Mouse (Mus musculus): ENCODE measurements around the gene Kbtbd2. TPM values are rescaled to one million over a fixed set of nuclear protein-coding genes. Genes with fewer than 3 reads are reported as not detected.

The Kbtbd2 gene
- polyA plus RNA-seq (2012; fragmentation: generic; extraction: Trizol): 11.6 TPM

GRCm38 (mm10) chr6:56797311-56798151, at the start of gene Kbtbd2:
Kbtbd2 (minus strand) TSS chr6:56797813.
- Histone ChIP-seq H3K36me3 (ENCODE audit: control insufficient read depth, insufficient read depth) (no peaks in the 10 kb centered on the region), H3K79me2 (ENCODE audit: control insufficient read depth, insufficient read depth) (peaks cover 44% of the 10 kb centered on the region), H3ac (ENCODE audit: control insufficient read depth, insufficient read length) (peak within 1 kb of the TSS; percentile 82), H3K27me3 (ENCODE audit: control insufficient read depth, insufficient read depth, insufficient read length) (no peaks in the 10 kb centered on the region), H3K4me2 (ENCODE audit: low read depth) (peak within 1 kb of the TSS; percentile 81), H3K4me3 (peak within 1 kb of the TSS; percentile 56)
- no peak for TF ChIP-seq E2F4 (IDR thresholded peaks at IDR 0.05; ENCODE audit: insufficient read depth)
- TF ChIP-seq POLR2AphosphoS2 (IDR thresholded peaks at IDR 0.05; ENCODE audit: insufficient read length, low read depth): peak; percentile 75
- TF ChIP-seq MYOD1 (IDR thresholded peaks at IDR 0.05; ENCODE audit: control insufficient read depth in 1 of 3, insufficient read length in 2 of 3, low read depth in 2 of 3): peak in 1 of 3 experiments; percentile 27
- TF ChIP-seq CEBPB (IDR thresholded peaks at IDR 0.05; ENCODE audit: insufficient read depth, poor library complexity, severe bottlenecking): no peak
- TF ChIP-seq POLR2A (IDR thresholded peaks at IDR 0.05; ENCODE audit: insufficient read length, low read depth): peak; percentile 42

GRCm38 (mm10) chr6:56844365-56844764, 46.8 kb upstream of the Kbtbd2 start:
- Histone ChIP-seq H3K36me3 (ENCODE audit: control insufficient read depth, insufficient read depth) (peaks cover 9% of the 10 kb centered on the region), H3K79me2 (ENCODE audit: control insufficient read depth, insufficient read depth) (no peaks in the 10 kb centered on the region), H3K4me3 (no peak overlapping the region), H3ac (ENCODE audit: control insufficient read depth, insufficient read length) (no peak overlapping the region), H3K4me2 (ENCODE audit: low read depth) (no peak overlapping the region), H3K27me3 (ENCODE audit: control insufficient read depth, insufficient read depth, insufficient read length) (no peaks in the 10 kb centered on the region)
- TF ChIP-seq REST (IDR thresholded peaks at IDR 0.05; ENCODE audit: insufficient read depth, insufficient read length): no peak
- no peak for TF ChIP-seq SRF (IDR thresholded peaks at IDR 0.05; ENCODE audit: control insufficient read depth, insufficient read length, low read depth)
- TF ChIP-seq MAX (IDR thresholded peaks at IDR 0.05; ENCODE audit: low read depth): no peak
- TF ChIP-seq TCF12 (IDR thresholded peaks at IDR 0.05; ENCODE audit: insufficient read depth, poor library complexity, severe bottlenecking): no peak
- TF ChIP-seq POLR2AphosphoS2 (IDR thresholded peaks at IDR 0.05; ENCODE audit: insufficient read length, low read depth): no peak
- TF ChIP-seq USF1 (IDR thresholded peaks at IDR 0.05; ENCODE audit: low read depth): no peak
- TF ChIP-seq E2F4 (IDR thresholded peaks at IDR 0.05; ENCODE audit: insufficient read depth): no peak
- no peak for TF ChIP-seq TCF3 (IDR thresholded peaks at IDR 0.05; ENCODE audit: insufficient read length, low read depth)
- TF ChIP-seq POLR2A (IDR thresholded peaks at IDR 0.05; ENCODE audit: insufficient read length, low read depth): no peak
- TF ChIP-seq CEBPB (IDR thresholded peaks at IDR 0.05; ENCODE audit: insufficient read depth, poor library complexity, severe bottlenecking): no peak
- TF ChIP-seq MYOD1 (IDR thresholded peaks at IDR 0.05; ENCODE audit: control insufficient read depth in 1 of 3, insufficient read length in 2 of 3, low read depth in 2 of 3): no peak
- no peak for TF ChIP-seq MYOG (IDR thresholded peaks at IDR 0.05; ENCODE audit: control insufficient read depth in 1 of 3, insufficient read depth in 1 of 3, insufficient read length in 2 of 3, low read depth in 2 of 3)

- H3K4me3 ChIP-seq: no peak overlapping the region
- H3K79me2 ChIP-seq (ENCODE audit: control insufficient read depth, insufficient read depth): no peaks in the 10 kb centered on the region
- TF ChIP-seq SRF (IDR thresholded peaks at IDR 0.05; ENCODE audit: control insufficient read depth, insufficient read length, low read depth): no peak
- TF ChIP-seq TCF12 (IDR thresholded peaks at IDR 0.05; ENCODE audit: insufficient read depth, poor library complexity, severe bottlenecking): no peak
- no peak for TF ChIP-seq CEBPB (IDR thresholded peaks at IDR 0.05; ENCODE audit: insufficient read depth, poor library complexity, severe bottlenecking)
- TF ChIP-seq E2F4 (IDR thresholded peaks at IDR 0.05; ENCODE audit: insufficient read depth): no peak
- no peak for TF ChIP-seq TCF3 (IDR thresholded peaks at IDR 0.05; ENCODE audit: insufficient read length, low read depth)
- TF ChIP-seq USF1 (IDR thresholded peaks at IDR 0.05; ENCODE audit: low read depth): no peak
- TF ChIP-seq REST (IDR thresholded peaks at IDR 0.05; ENCODE audit: insufficient read depth, insufficient read length): no peak
- TF ChIP-seq POLR2A (IDR thresholded peaks at IDR 0.05; ENCODE audit: insufficient read length, low read depth): no peak
- TF ChIP-seq MYOG (IDR thresholded peaks at IDR 0.05; ENCODE audit: control insufficient read depth in 1 of 3, insufficient read depth in 1 of 3, insufficient read length in 2 of 3, low read depth in 2 of 3): no peak
- no peak for TF ChIP-seq POLR2AphosphoS2 (IDR thresholded peaks at IDR 0.05; ENCODE audit: insufficient read length, low read depth)
- TF ChIP-seq MAX (IDR thresholded peaks at IDR 0.05; ENCODE audit: low read depth): no peak
- TF ChIP-seq MYOD1 (IDR thresholded peaks at IDR 0.05; ENCODE audit: control insufficient read depth in 1 of 3, insufficient read length in 2 of 3, low read depth in 2 of 3): no peak
- H3ac ChIP-seq (ENCODE audit: control insufficient read depth, insufficient read length): no peak overlapping the region
- peaks cover 9% of the 10 kb centered on the region for H3K36me3 ChIP-seq (ENCODE audit: control insufficient read depth, insufficient read depth)
- H3K27me3 ChIP-seq (ENCODE audit: control insufficient read depth, insufficient read depth, insufficient read length): no peaks in the 10 kb centered on the region
- no peak overlapping the region for H3K4me2 ChIP-seq (ENCODE audit: low read depth)
Measured at GRCm38 (mm10) chr6:56843229-56843628, 45.6 kb upstream of the Kbtbd2 start.

- Histone ChIP-seq H3K4me3 (no peak overlapping the region), H3ac (ENCODE audit: control insufficient read depth, insufficient read length) (no peak overlapping the region), H3K27me3 (ENCODE audit: control insufficient read depth, insufficient read depth, insufficient read length) (no peaks in the 10 kb centered on the region), H3K4me2 (ENCODE audit: low read depth) (no peak overlapping the region), H3K36me3 (ENCODE audit: control insufficient read depth, insufficient read depth) (peaks cover 14% of the 10 kb centered on the region), H3K79me2 (ENCODE audit: control insufficient read depth, insufficient read depth) (peaks cover 8% of the 10 kb centered on the region)
- TF ChIP-seq CEBPB (IDR thresholded peaks at IDR 0.05; ENCODE audit: insufficient read depth, poor library complexity, severe bottlenecking): no peak
- TF ChIP-seq SRF (IDR thresholded peaks at IDR 0.05; ENCODE audit: control insufficient read depth, insufficient read length, low read depth): no peak
- no peak for TF ChIP-seq E2F4 (IDR thresholded peaks at IDR 0.05; ENCODE audit: insufficient read depth)
- no peak for TF ChIP-seq MYOG (IDR thresholded peaks at IDR 0.05; ENCODE audit: control insufficient read depth in 1 of 3, insufficient read depth in 1 of 3, insufficient read length in 2 of 3, low read depth in 2 of 3)
- TF ChIP-seq MAX (IDR thresholded peaks at IDR 0.05; ENCODE audit: low read depth): no peak
- no peak for TF ChIP-seq TCF12 (IDR thresholded peaks at IDR 0.05; ENCODE audit: insufficient read depth, poor library complexity, severe bottlenecking)
- no peak for TF ChIP-seq REST (IDR thresholded peaks at IDR 0.05; ENCODE audit: insufficient read depth, insufficient read length)
- no peak for TF ChIP-seq POLR2AphosphoS2 (IDR thresholded peaks at IDR 0.05; ENCODE audit: insufficient read length, low read depth)
- no peak for TF ChIP-seq TCF3 (IDR thresholded peaks at IDR 0.05; ENCODE audit: insufficient read length, low read depth)
- TF ChIP-seq USF1 (IDR thresholded peaks at IDR 0.05; ENCODE audit: low read depth): no peak
- TF ChIP-seq MYOD1 (IDR thresholded peaks at IDR 0.05; ENCODE audit: control insufficient read depth in 1 of 3, insufficient read length in 2 of 3, low read depth in 2 of 3): no peak
- TF ChIP-seq POLR2A (IDR thresholded peaks at IDR 0.05; ENCODE audit: insufficient read length, low read depth): no peak
Measured at GRCm38 (mm10) chr6:56837621-56838020, 40.0 kb upstream of the Kbtbd2 start.
